Mouse (Mus musculus): ENCODE measurements around the gene Bax.

DNA sequence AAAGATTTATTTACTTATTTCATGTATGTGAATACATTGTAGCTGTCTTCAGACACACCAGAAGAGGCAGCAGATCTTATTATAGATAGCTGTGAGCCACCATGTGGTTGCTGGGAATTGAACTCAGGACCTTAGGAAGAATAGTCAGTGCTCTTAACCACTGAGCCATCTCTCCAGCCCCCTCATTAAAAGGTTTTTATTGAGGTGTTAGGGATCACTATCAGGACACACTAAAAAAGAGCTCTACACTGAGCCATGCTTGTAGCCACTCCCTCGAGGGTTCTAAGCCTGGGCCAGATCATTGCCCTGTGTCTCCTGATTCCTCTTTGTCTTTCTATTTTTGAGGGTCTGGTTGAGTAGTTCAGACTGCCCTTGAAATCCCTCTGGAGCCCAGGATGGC is 9.8 kb upstream of the Bax start:
- TF ChIP-seq POLR2A (IDR thresholded peaks at IDR 0.05; ENCODE audit: borderline replicate concordance, low read depth, low read length), result no peak
- no peak for TF ChIP-seq CTCF (IDR thresholded peaks at IDR 0.05; ENCODE audit: low read depth, low read length)

All from bone marrow macrophage, adult 2 months (primary cell).